Mouse (Mus musculus) ovary, adult 10 weeks (tissue): ENCODE data around the gene Clk1. TPM values are rescaled to one million over a fixed set of nuclear protein-coding genes. Genes with fewer than 3 reads are reported as not detected.

ENCODE experiments used
- polyA plus RNA-seq: library from polyadenylated mRNA; stranded (reverse); fragments of 350-450 nt; fragmentation: Illumina TruSeq; extraction: RNeasy Lipid Tissue Mini Kit (QIAGEN cat#74804); gene quantifications from one replicate; pipeline ENCODE4 v1.2.3, GENCODE M21; 2014

Gene Clk1
- 379 TPM for polyA plus RNA-seq

DNA sequence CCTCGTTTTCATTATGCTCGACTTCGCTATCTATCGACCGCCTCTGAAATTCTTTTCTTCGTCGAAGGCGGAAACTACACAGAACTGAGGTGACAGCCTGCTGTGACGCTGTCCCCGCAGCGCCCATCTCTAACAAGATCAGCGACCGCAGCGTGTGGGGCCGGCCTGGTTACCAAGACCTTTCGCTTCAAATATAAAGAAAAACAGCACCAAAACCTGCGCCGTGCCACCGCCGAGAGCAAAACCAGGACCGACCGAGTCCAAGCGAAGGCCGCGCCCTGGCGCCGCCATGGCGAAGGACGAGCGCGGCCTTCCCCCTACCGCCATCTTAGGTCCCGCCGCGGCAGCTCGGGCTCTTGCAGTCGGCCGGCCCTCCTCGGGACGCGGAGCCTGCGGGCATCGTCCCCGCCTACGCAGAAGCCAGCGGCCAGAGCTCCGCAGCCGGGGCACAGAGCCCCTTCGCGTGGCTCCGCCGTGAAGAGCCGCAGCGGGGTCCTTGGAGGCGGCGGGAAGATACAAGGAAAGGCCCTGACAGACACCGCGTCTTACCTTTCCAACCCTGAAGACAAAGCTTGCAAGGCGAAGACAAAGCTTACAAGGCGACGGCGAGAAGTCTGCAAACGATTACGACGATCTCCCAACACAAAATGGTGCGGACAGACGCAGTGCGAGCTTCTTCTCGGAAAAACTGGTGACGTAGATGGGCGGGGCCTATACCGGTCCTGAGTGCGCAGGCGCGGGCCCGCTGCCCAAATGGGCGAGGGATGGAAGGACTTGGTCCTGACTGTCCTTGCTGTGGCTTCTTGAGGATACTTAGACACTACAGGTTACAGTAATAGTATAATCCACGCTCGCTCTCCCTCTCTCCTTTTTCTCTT lies at the start of gene Clk1:
Clk1 (minus strand) TSS at position 696 of the 878 bp plus-strand sequence.

DNA sequence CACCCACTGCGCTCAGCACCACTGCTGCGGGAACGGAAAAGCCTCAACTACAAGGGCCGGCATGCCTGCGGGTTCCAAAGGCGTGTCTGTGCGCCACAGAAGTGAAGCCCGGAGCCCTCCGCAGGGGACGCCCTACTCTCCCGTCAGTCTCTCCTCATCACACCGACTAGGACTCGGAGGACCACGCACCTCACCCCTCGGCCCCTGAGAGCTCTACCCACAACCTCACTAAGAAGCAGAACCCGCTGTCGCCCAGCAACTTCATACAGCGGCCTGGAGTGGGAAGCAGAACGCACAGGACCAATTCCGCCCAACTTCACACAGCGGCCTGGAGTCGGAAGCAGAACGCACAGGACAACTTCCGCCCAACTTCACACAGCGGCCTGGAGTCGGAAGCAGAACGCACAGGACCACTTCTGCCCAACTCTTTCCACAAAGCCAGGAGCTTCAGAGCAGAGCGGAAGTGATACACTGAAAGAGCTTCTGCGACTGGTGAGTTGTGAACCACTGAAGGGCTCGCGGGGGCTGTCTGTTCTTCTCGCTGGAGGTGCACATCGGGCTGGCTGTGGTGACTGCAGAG lies 21.4 kb upstream of the Clk1 start, which contains the start of the genes Nif3l1 and Ppil3:
Nif3l1 (plus strand) TSS at position 9 of the 580 bp plus-strand sequence.
Ppil3 (minus strand) TSS at position 344 of the 580 bp plus-strand sequence.

GRCm38 (mm10) chr1:58392652-58393283 lies 31.1 kb downstream of the Clk1 start, which contains the start of gene Bzw1:
Bzw1 (plus strand) TSS chr1:58392898.

Other genes starting within 250 kb of the Clk1 start
- gene Aox4, start 213.7 kb downstream of the Clk1 start, polyA plus RNA-seq, result 1.7 TPM
- 0.94 TPM for gene Aox2, start 145.7 kb downstream of the Clk1 start, polyA plus RNA-seq
- gene Bzw1, start 31.2 kb downstream of the Clk1 start, polyA plus RNA-seq, result 890 TPM
- gene Nif3l1, start 21.1 kb upstream of the Clk1 start, polyA plus RNA-seq, result 37.1 TPM
- 185 TPM for gene Ppil3, start 21.4 kb upstream of the Clk1 start, polyA plus RNA-seq
- gene Orc2, start 81.0 kb upstream of the Clk1 start, polyA plus RNA-seq, result 121 TPM
- 67.4 TPM for gene Fam126b, start 162.3 kb upstream of the Clk1 start, polyA plus RNA-seq
- 45.4 TPM for gene Ndufb3, start 162.3 kb upstream of the Clk1 start, polyA plus RNA-seq